ENCODE assay signal across 8 mouse cellular contexts in the genomic region with DNA sequence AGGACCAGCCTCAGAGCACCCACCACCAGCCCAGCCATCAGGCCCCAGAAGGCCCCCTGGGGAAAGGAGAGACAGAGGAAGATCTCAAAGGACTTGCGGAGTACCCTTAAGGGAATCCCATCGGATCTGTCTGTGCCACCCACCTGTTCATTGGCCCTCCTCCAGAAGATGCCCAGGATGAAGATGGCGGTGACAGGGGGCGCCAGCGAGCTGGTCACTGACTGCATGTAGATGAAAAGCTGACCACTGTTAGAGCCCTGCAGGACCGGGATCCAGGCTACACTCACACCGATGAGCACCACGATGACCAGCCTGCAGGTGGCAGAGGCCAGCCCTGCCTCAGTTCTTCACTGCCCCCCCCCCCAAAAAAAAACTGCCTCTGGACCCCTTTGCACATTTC. TPM values are rescaled to one million over a fixed set of nuclear protein-coding genes. Genes with fewer than 3 reads are reported as not detected.
A peak's percentile ranks its signal among the peaks of the same experiment; 100 is the strongest.
DNase-seq lines count a peak whose midpoint lies in the region; ATAC-seq and TF ChIP-seq lines count a peak whose summit lies in the region.
"Had no signal": no experiment of that assay in that cellular context is flagged by ENCODE, and none has a peak within 500 bp of the region (broad histone marks: within the 10 kb centered on the region; RNA-seq: fewer than 3 reads in every experiment).

No protein-coding gene starts in this region.

- no peaks in the 10 kb centered on the region for H3K79me2 ChIP-seq in MEL (ENCODE audit: control insufficient read depth, insufficient read depth, low read length, poor library complexity)

- 35% methylated on average over 8 of the region's 8 CpGs for WGBS in kidney, adult 2 months
- 39% methylated on average over 8 of the region's 8 CpGs for WGBS in kidney, embryonic 16.5 days

- peak; percentile 57 for TF ChIP-seq CTCF in kidney, adult 2 months (conservative IDR thresholded peaks at IDR 0.05; ENCODE audit: insufficient read depth, insufficient read length, low read depth, low read length)
- TF ChIP-seq CTCF in MEL (IDR thresholded peaks at IDR 0.05 in 2 of 3, conservative IDR thresholded peaks at IDR 0.05 in 1 of 3; ENCODE audit: control insufficient read depth in 1 of 3, insufficient read depth in 1 of 3, low read depth in 2 of 3, low read length in 3 of 3, poor library complexity in 1 of 3, severe bottlenecking in 1 of 3), result peak; percentile 36 to 74 (median 56)

- H3K4me2 ChIP-seq in kidney, embryonic 16.5 days (replicated peaks; ENCODE audit: low read depth, low read length), result no peak overlapping the region

- H3K36me3 ChIP-seq in kidney, adult 2 months (ENCODE audit: control insufficient read depth, insufficient read depth, low read length), result no peaks in the 10 kb centered on the region
- no peaks in the 10 kb centered on the region for H3K36me3 ChIP-seq in kidney, embryonic 16.5 days (ENCODE audit: insufficient read depth, low read length)
- H3K36me3 ChIP-seq in MEL (ENCODE audit: control insufficient read depth in 1 of 2, insufficient read depth in 2 of 2, low read length in 2 of 2), result no peaks in the 10 kb centered on the region

- no peaks in the 10 kb centered on the region for H3K4me1 ChIP-seq in kidney, adult 2 months (ENCODE audit: control insufficient read depth, insufficient read depth, low read length)
- H3K4me1 ChIP-seq in kidney, embryonic 16.5 days (ENCODE audit: insufficient read depth, low read length), result peaks cover 14% of the 10 kb centered on the region
- no peaks in the 10 kb centered on the region for H3K4me1 ChIP-seq in MEL (ENCODE audit: control insufficient read depth in 1 of 2, insufficient read depth in 2 of 2, low read length in 2 of 2)

- H3K4me3 ChIP-seq in kidney, adult 2 months (ENCODE audit: insufficient read depth, low read depth, low read length), result no peak overlapping the region
- H3K4me3 ChIP-seq in kidney, embryonic 16.5 days (ENCODE audit: low read length), result no peak overlapping the region
- no peak overlapping the region for H3K4me3 ChIP-seq in MEL (ENCODE audit: control insufficient read depth in 1 of 2, insufficient read depth in 1 of 2, low read depth in 2 of 2, low read length in 2 of 2)

- DNase-seq in kidney, adult 2 months, result peak; percentile 62
- peak; percentile 42 to 44 for DNase-seq in B cell, adult 2 months
- no peak for DNase-seq in MEL (ENCODE audit: low read depth, low spot score)
- DNase-seq in embryo, embryonic 11 days, result peak; percentile 46
- peak; percentile 72 for DNase-seq in lung, postnatal 36 days

- H3K27ac ChIP-seq in kidney, adult 2 months (ENCODE audit: insufficient read depth, low read depth, low read length), result no peak overlapping the region
- H3K27ac ChIP-seq in kidney, embryonic 16.5 days (ENCODE audit: low read length), result no peak overlapping the region
- no peak overlapping the region for H3K27ac ChIP-seq in MEL (ENCODE audit: control insufficient read depth, low read depth, low read length)

- TF ChIP-seq POLR2A in kidney, adult 2 months (IDR thresholded peaks at IDR 0.05; ENCODE audit: low read depth, low read length), result no peak
- TF ChIP-seq POLR2A in MEL (IDR thresholded peaks at IDR 0.05; ENCODE audit: control insufficient read depth in 1 of 2, insufficient read depth in 1 of 2, low read depth in 1 of 2, low read length in 2 of 2, poor library complexity in 1 of 2), result no peak

- peak; percentile 17 for TF ChIP-seq RAD21 in MEL (IDR thresholded peaks at IDR 0.05; ENCODE audit: low read depth, low read length)

- no peak overlapping the region for H3K9ac ChIP-seq in kidney, embryonic 16.5 days (replicated peaks; ENCODE audit: low read length)
- H3K9ac ChIP-seq in MEL (ENCODE audit: control insufficient read depth, low read depth, low read length, poor library complexity, severe bottlenecking), result no peak overlapping the region

- no peaks in the 10 kb centered on the region for H3K9me3 ChIP-seq in kidney, embryonic 16.5 days (ENCODE audit: low read length)
- no peaks in the 10 kb centered on the region for H3K9me3 ChIP-seq in MEL (replicated peaks; ENCODE audit: insufficient read depth, low read length)

- no peaks in the 10 kb centered on the region for H3K27me3 ChIP-seq in kidney, adult 2 months (replicated peaks; ENCODE audit: control insufficient read depth, insufficient read depth, low read length)
- H3K27me3 ChIP-seq in kidney, embryonic 16.5 days (ENCODE audit: insufficient read depth, low read length), result peaks cover 3% of the 10 kb centered on the region; the same call in 1 of the 2 replicates
- H3K27me3 ChIP-seq in MEL (ENCODE audit: control insufficient read depth in 1 of 2, insufficient read depth in 2 of 2, low read length in 2 of 2), result no peaks in the 10 kb centered on the region

- no peak for TF ChIP-seq EP300 in MEL (IDR thresholded peaks at IDR 0.05; ENCODE audit: low read depth in 1 of 2, low read length in 2 of 2)

- ATAC-seq in kidney, embryonic 16.5 days (ENCODE audit: low FRiP score, low TSS enrichment), result no peak
- no peak for ATAC-seq in activated CD4-positive, CD25-positive, alpha-beta regulatory T cell, adult 4 months

TF ChIP-seq in MEL, 35 proteins besides CTCF, POLR2A, EP300 and RAD21:
- peak; percentile 34 for TF ChIP-seq SMC3 (IDR thresholded peaks at IDR 0.05; ENCODE audit: low read depth, low read length)
- no peak for TF ChIP-seq GABPA (IDR thresholded peaks at IDR 0.05; ENCODE audit: low read depth, low read length)

RNA-seq across cellular contexts. Expression of a gene that starts 10.2 kb away (rescaled TPM):
- 15.4 and 17.6 TPM in 2 replicates for polyA plus RNA-seq in kidney, adult 2 months (2012; rRNA removed)
- polyA plus RNA-seq in kidney, embryonic 16.5 days (2015; fragmentation: Nextera tagmentation; extraction: Ambion mirVana), result 3.0 and 3.1 TPM in 2 replicates
- total RNA-seq in MEL (2012; rRNA removed), result 6.2 and 9.7 TPM in 2 replicates
- polyA plus RNA-seq in MEL (2012; ENCODE audit: insufficient read depth in 1 of 2, insufficient read length in 2 of 2, low read depth in 1 of 2, low replicate concordance in 2 of 2, missing spikeins in 1 of 2), result 1 to 10 TPM in 1 of 2 experiments, not detected in 1; 5.4 TPM
- under 1 TPM; 0.24 to 0.40 TPM for polyA plus RNA-seq in activated CD4-positive, CD25-positive, alpha-beta regulatory T cell, adult 4 months (2017; shearing (Covaris generic))

RNA-seq across cellular contexts. Expression of a gene that starts 20.6 kb away (rescaled TPM):
- polyA plus RNA-seq in kidney, adult 2 months (2012; rRNA removed), result 11.1 and 15.3 TPM in 2 replicates
- 13.6 and 16.3 TPM in 2 replicates for polyA plus RNA-seq in kidney, embryonic 16.5 days (2015; fragmentation: Nextera tagmentation; extraction: Ambion mirVana)
- 1.8 TPM in 2 replicates for total RNA-seq in MEL (2012; rRNA removed)
- polyA plus RNA-seq in MEL (2012; ENCODE audit: insufficient read depth in 1 of 2, insufficient read length in 2 of 2, low read depth in 1 of 2, low replicate concordance in 2 of 2, missing spikeins in 1 of 2), result 1 to 10 TPM in 1 of 2 experiments, not detected in 1; 2.3 TPM
- 100 to 1,000 TPM; 171 to 177 TPM for polyA plus RNA-seq in activated CD4-positive, CD25-positive, alpha-beta regulatory T cell, adult 4 months (2017; shearing (Covaris generic))

RNA-seq across cellular contexts. Expression of a gene that starts 46.9 kb away (rescaled TPM):
- polyA plus RNA-seq in kidney, adult 2 months (2012; rRNA removed), result 348 and 492 TPM in 2 replicates
- 0.80 and 1.1 TPM in 2 replicates for polyA plus RNA-seq in kidney, embryonic 16.5 days (2015; fragmentation: Nextera tagmentation; extraction: Ambion mirVana)
- not detected in 2 replicates for total RNA-seq in MEL (2012; rRNA removed)
- polyA plus RNA-seq in MEL (2012; ENCODE audit: insufficient read depth in 1 of 2, insufficient read length in 2 of 2, low read depth in 1 of 2, low replicate concordance in 2 of 2, missing spikeins in 1 of 2), result under 1 TPM in 1 of 2 experiments, not detected in 1; 0.08 TPM
- polyA plus RNA-seq in activated CD4-positive, CD25-positive, alpha-beta regulatory T cell, adult 4 months (2017; shearing (Covaris generic)), result not detected
- polyA plus RNA-seq: stomach, embryonic 14.5 days had no signal

Comparison
In these comparisons a context has a peak if more than half of its experiments do, and no peak if none do; other contexts are left out.
1. RNA of a gene that starts 46.9 kb away (polyA plus RNA-seq): 348 to 492 TPM in kidney, adult 2 months; 0.80 to 1.1 TPM in kidney, embryonic 16.5 days, 0.08 TPM in MEL and not detected in activated CD4-positive, CD25-positive, alpha-beta regulatory T cell, adult 4 months; every median in the first group is over 100 times any median in the second.